ENCODE assay signal across 13 mouse cellular contexts in genomic region chr5:43824580-43824979, GRCm38 (mm10). TPM values are rescaled to one million over a fixed set of nuclear protein-coding genes. Genes with fewer than 3 reads are reported as not detected.
DNase-seq lines count a peak whose midpoint lies in the region; ATAC-seq lines count a peak whose summit lies in the region.
"Had no signal": no experiment of that assay in that cellular context is flagged by ENCODE, and none has a peak within 500 bp of the region (broad histone marks: within the 10 kb centered on the region; RNA-seq: fewer than 3 reads in every experiment).

No protein-coding gene starts in this region.

- H3K9me3 ChIP-seq in liver, embryonic 16.5 days (replicated peaks; ENCODE audit: control insufficient read depth, low read length) = no peaks in the 10 kb centered on the region
- H3K9me3 ChIP-seq in intestine, embryonic 16.5 days (ENCODE audit: control insufficient read depth, low read length) = no peaks in the 10 kb centered on the region
- H3K9me3 ChIP-seq: heart, embryonic 12.5 days; limb, embryonic 15.5 days had no signal

- no peaks in the 10 kb centered on the region for H3K4me1 ChIP-seq in liver, embryonic 16.5 days (ENCODE audit: control insufficient read depth, low read depth, low read length)
- H3K4me1 ChIP-seq in intestine, embryonic 16.5 days (ENCODE audit: control insufficient read depth, insufficient read depth, low read length) = no peaks in the 10 kb centered on the region
- H3K4me1 ChIP-seq: heart, embryonic 12.5 days; limb, embryonic 15.5 days had no signal

- ATAC-seq in liver, embryonic 16.5 days (ENCODE audit: low read depth) = peak; percentile 24
- ATAC-seq in intestine, embryonic 16.5 days = peak; percentile 43; the same call in 1 of the 2 replicates
- ATAC-seq: midbrain, embryonic 16.5 days had no signal

- H3K27me3 ChIP-seq in liver, embryonic 16.5 days (ENCODE audit: control insufficient read depth, insufficient read depth, low read depth, low read length) = no peaks in the 10 kb centered on the region
- no peaks in the 10 kb centered on the region for H3K27me3 ChIP-seq in intestine, embryonic 16.5 days (replicated peaks; ENCODE audit: control insufficient read depth, insufficient read depth, low read length)
- H3K27me3 ChIP-seq: heart, embryonic 12.5 days; limb, embryonic 15.5 days had no signal

- H3K36me3 ChIP-seq in liver, embryonic 16.5 days (ENCODE audit: control insufficient read depth, insufficient read depth) = no peaks in the 10 kb centered on the region
- H3K36me3 ChIP-seq in intestine, embryonic 16.5 days (ENCODE audit: control insufficient read depth, insufficient read depth, low read length) = no peaks in the 10 kb centered on the region
- H3K36me3 ChIP-seq: heart, embryonic 12.5 days; limb, embryonic 15.5 days had no signal

- H3K4me2 ChIP-seq in liver, embryonic 16.5 days (ENCODE audit: low read depth, low read length) = no peak overlapping the region
- H3K4me2 ChIP-seq in intestine, embryonic 16.5 days (ENCODE audit: low read depth, low read length) = no peak overlapping the region
- H3K4me2 ChIP-seq: heart, embryonic 12.5 days; limb, embryonic 15.5 days had no signal

- H3K27ac ChIP-seq in liver, embryonic 16.5 days (ENCODE audit: low read length) = no peak overlapping the region
- H3K27ac ChIP-seq in intestine, embryonic 16.5 days (ENCODE audit: low read length) = no peak overlapping the region
- H3K27ac ChIP-seq: limb, embryonic 15.5 days had no signal

- no peak overlapping the region for H3K9ac ChIP-seq in liver, embryonic 16.5 days (ENCODE audit: low read depth, low read length)
- H3K9ac ChIP-seq in intestine, embryonic 16.5 days (ENCODE audit: low read depth, low read length) = no peak overlapping the region
- H3K9ac ChIP-seq: heart, embryonic 12.5 days; limb, embryonic 15.5 days had no signal

- WGBS in liver, embryonic 16.5 days (ENCODE audit: insufficient replicate concordance) = 61% methylated on average over 3 of the region's 3 CpGs
- 87% methylated on average over 3 of the region's 3 CpGs for WGBS in intestine, embryonic 16.5 days

- no peak for DNase-seq in liver
- DNase-seq in spleen, adult 12 weeks (ENCODE audit: low spot score) = peak; percentile 31
- DNase-seq in thymus, postnatal 25 days = peak; percentile 75
- DNase-seq in adrenal gland, adult 18-20 months (ENCODE audit: low spot score in 2 of 2) = no peak
- DNase-seq in ovary, postnatal 10 days (ENCODE audit: low spot score) = no peak
- no peak for DNase-seq in right cerebral cortex, postnatal 14 days
- DNase-seq: cerebellum, postnatal 36 days had no signal

- H3K4me3 ChIP-seq in liver, embryonic 16.5 days (ENCODE audit: low read depth, low read length) = no peak overlapping the region
- H3K4me3 ChIP-seq in intestine, embryonic 16.5 days (ENCODE audit: low read length) = no peak overlapping the region
- H3K4me3 ChIP-seq: erythroblast, embryonic 14.5 days; heart, embryonic 12.5 days; limb, embryonic 15.5 days had no signal

RNA-seq across cellular contexts. Expression of gene Fbxl5, which starts 3.1 kb away (rescaled TPM):
- polyA plus RNA-seq in liver, embryonic 16.5 days (2015; fragmentation: Nextera tagmentation; extraction: Ambion mirVana) = 20.9 and 21.2 TPM in 2 replicates
- 57.1 and 59.9 TPM in 2 replicates for polyA plus RNA-seq in intestine, embryonic 16.5 days (2015; fragmentation: Nextera tagmentation; extraction: Ambion mirVana)
- 10 to 100 TPM; 65.1 to 69.5 TPM for total RNA-seq in adrenal gland, adult 18-20 months (2021)

RNA-seq across cellular contexts. Expression of gene Bst1, which starts 5.9 kb away (rescaled TPM):
- 1.6 and 1.8 TPM in 2 replicates for polyA plus RNA-seq in liver, embryonic 16.5 days (2015; fragmentation: Nextera tagmentation; extraction: Ambion mirVana)
- polyA plus RNA-seq in intestine, embryonic 16.5 days (2015; fragmentation: Nextera tagmentation; extraction: Ambion mirVana) = 1.1 and 2.9 TPM in 2 replicates
- total RNA-seq in adrenal gland, adult 18-20 months (2021) = 1 to 10 TPM; 1.3 to 1.9 TPM
- polyA plus RNA-seq: erythroblast, embryonic 14.5 days had no signal

RNA-seq across cellular contexts. Expression of gene Cd38, which starts 43.8 kb away (rescaled TPM):
- 15.3 and 16.6 TPM in 2 replicates for polyA plus RNA-seq in liver, embryonic 16.5 days (2015; fragmentation: Nextera tagmentation; extraction: Ambion mirVana)
- polyA plus RNA-seq in intestine, embryonic 16.5 days (2015; fragmentation: Nextera tagmentation; extraction: Ambion mirVana) = 12.6 and 14.4 TPM in 2 replicates
- 1 to 10 TPM; 6.7 to 7.5 TPM for total RNA-seq in adrenal gland, adult 18-20 months (2021)
- polyA plus RNA-seq: erythroblast, embryonic 14.5 days had no signal

Comparison
In these comparisons a context has a peak if more than half of its experiments do, and no peak if none do; other contexts are left out.
1. DNase-seq: peak in spleen, adult 12 weeks (single experiment) and thymus, postnatal 25 days (single experiment); none in liver (single experiment), adrenal gland, adult 18-20 months (0 of 2), ovary, postnatal 10 days (single experiment) and right cerebral cortex, postnatal 14 days (single experiment).